Mouse (Mus musculus) ES-Bruce4 (cell line): ENCODE data around the gene Ppp4r4. TPM values are rescaled to one million over a fixed set of nuclear protein-coding genes. Genes with fewer than 3 reads are reported as not detected.
"Not testable (repeated sequence)": the region's sequence is repeated elsewhere in the genome, so short reads cannot be mapped to it uniquely, and the experiment has no call there.

Source experiments
- H3K27ac ChIP-seq: 2 replicates; pipeline ENCODE4 v1.5.1; 2012; ENCODE audit warnings: low read length, inconsistent platforms; ENCODE audit not compliant: insufficient read depth
- H3K27me3 ChIP-seq: 2 replicates; pipeline ENCODE4 v1.6.1; 2012; ENCODE audit warnings: mild to moderate bottlenecking, low read length, inconsistent platforms; ENCODE audit not compliant: control insufficient read depth, poor library complexity, insufficient read depth, severe bottlenecking
- H3K36me3 ChIP-seq: 2 replicates; pipeline ENCODE4 v1.6.1; 2012; ENCODE audit warnings: inconsistent platforms, mild to moderate bottlenecking, low read length, moderate library complexity; ENCODE audit not compliant: control insufficient read depth, poor library complexity, insufficient read depth, severe bottlenecking
- H3K4me1 ChIP-seq: one replicate; pipeline ENCODE4 v1.8.1; 2011; ENCODE audit warnings: low read length; ENCODE audit not compliant: control insufficient read depth, insufficient read depth
- H3K4me3 ChIP-seq: 2 replicates; pipeline ENCODE4 v1.5.1; 2011; ENCODE audit warnings: low read depth, mild to moderate bottlenecking, low read length
- H3K9ac ChIP-seq: 2 replicates; pipeline ENCODE4 v1.6.1; 2012; ENCODE audit warnings: low read depth, mild to moderate bottlenecking, inconsistent platforms; ENCODE audit not compliant: poor library complexity, severe bottlenecking
- H3K9me3 ChIP-seq: replicated peaks from 2 replicates; pipeline ENCODE4 v1.6.1; 2012; ENCODE audit warnings: mild to moderate bottlenecking, low read length, inconsistent platforms; ENCODE audit not compliant: control insufficient read depth, poor library complexity, insufficient read depth, severe bottlenecking
- CTCF ChIP-seq: IDR thresholded peaks from one replicate; pipeline ENCODE4 v1.8.1; 2011; ENCODE audit warnings: low read depth, low read length
- EP300 ChIP-seq: IDR thresholded peaks from 2 replicates; pipeline ENCODE4 v1.6.1; 2011; ENCODE audit warnings: low read depth, low read length; ENCODE audit not compliant: insufficient read depth
- POLR2A ChIP-seq: IDR thresholded peaks from one replicate; pipeline ENCODE4 v1.8.1; 2011; ENCODE audit warnings: low read length; ENCODE audit not compliant: insufficient read depth
- polyA plus RNA-seq: library from polyadenylated mRNA; stranded (reverse); fragments of >200 nt; gene quantifications from 2 replicates; pipeline ENCODE4 v1.2.4, GENCODE M21; 2011; ENCODE audit warnings: low read depth; ENCODE audit not compliant: missing spikeins, insufficient read depth, insufficient read length

Gene Ppp4r4
- polyA plus RNA-seq, 1 experiment: 25.7 TPM

GRCm38 (mm10) chr12:103657991-103658390 lies 125.9 kb downstream of the Ppp4r4 start:
- no peaks in the 10 kb centered on the region for H3K36me3 ChIP-seq
- H3K4me1 ChIP-seq: no peaks in the 10 kb centered on the region
- no peak for TF ChIP-seq EP300
- TF ChIP-seq POLR2A: no peak
- no peak for TF ChIP-seq CTCF
- no peak overlapping the region for H3K27ac ChIP-seq
- H3K27me3 ChIP-seq: no peaks in the 10 kb centered on the region; the same call in 1 of the 2 replicates
- no peak overlapping the region for H3K4me3 ChIP-seq
- H3K9me3 ChIP-seq: no peaks in the 10 kb centered on the region
- no peak overlapping the region for H3K9ac ChIP-seq

- Histone ChIP-seq H3K27ac (no peak overlapping the region), H3K9ac (no peak overlapping the region)
Observed at GRCm38 (mm10) chr12:103659171-103659570, 127.1 kb downstream of the Ppp4r4 start.

GRCm38 (mm10) chr12:103660076-103660475 lies 128.0 kb downstream of the Ppp4r4 start:
- H3K27ac ChIP-seq: no peak overlapping the region
- H3K27me3 ChIP-seq: no peaks in the 10 kb centered on the region; the same call in 1 of the 2 replicates
- no peak overlapping the region for H3K4me3 ChIP-seq
- H3K9ac ChIP-seq: no peak overlapping the region
- H3K36me3 ChIP-seq: no peaks in the 10 kb centered on the region
- TF ChIP-seq EP300 (no peak), POLR2A (no peak), CTCF (no peak)
- no peaks in the 10 kb centered on the region for H3K9me3 ChIP-seq
- no peaks in the 10 kb centered on the region for H3K4me1 ChIP-seq

More at GRCm38 (mm10) chr12:103659171-103659570, 127.1 kb downstream of the Ppp4r4 start:
- Histone ChIP-seq H3K36me3 (no peaks in the 10 kb centered on the region), H3K4me1 (no peaks in the 10 kb centered on the region), H3K4me3 (no peak overlapping the region), H3K27me3 (no peaks in the 10 kb centered on the region; the same call in 1 of the 2 replicates), H3K9me3 (no peaks in the 10 kb centered on the region)
- TF ChIP-seq POLR2A: no peak
- no peak for TF ChIP-seq EP300
- no peak for TF ChIP-seq CTCF

GRCm38 (mm10) chr12:103662053-103662452 lies 130.0 kb downstream of the Ppp4r4 start:
- H3K9ac ChIP-seq, H3K9me3 ChIP-seq, H3K27me3 ChIP-seq, H3K27ac ChIP-seq, H3K4me3 ChIP-seq, H3K4me1 ChIP-seq, H3K36me3 ChIP-seq: not testable (repeated sequence)

Other genes starting within 250 kb of the Ppp4r4 start
- not detected in 2 replicates for gene Fam181a, start 221.3 kb upstream of the Ppp4r4 start, polyA plus RNA-seq
- not detected in 2 replicates for gene Asb2, start 176.3 kb upstream of the Ppp4r4 start, polyA plus RNA-seq
- 5.5 and 6.3 TPM in 2 replicates for gene Otub2, start 143.6 kb upstream of the Ppp4r4 start, polyA plus RNA-seq
- gene 9330161L09Rik, start 124.5 kb upstream of the Ppp4r4 start, polyA plus RNA-seq: 0.67 and 1.8 TPM in 2 replicates
- gene Ddx24, start 106.5 kb upstream of the Ppp4r4 start, polyA plus RNA-seq: 83.6 and 86.5 TPM in 2 replicates
- 2.1 and 3.1 TPM in 2 replicates for gene Ifi27, start 98.1 kb upstream of the Ppp4r4 start, polyA plus RNA-seq
- 5.0 and 9.6 TPM in 2 replicates for gene Ifi27l2a, start 88.6 kb upstream of the Ppp4r4 start, polyA plus RNA-seq
- not detected in 2 replicates for gene Ifi27l2b, start 75.1 kb upstream of the Ppp4r4 start, polyA plus RNA-seq
- not detected in 2 replicates for gene Serpina10, start 99.2 kb downstream of the Ppp4r4 start, polyA plus RNA-seq
- gene Serpina6, start 124.9 kb downstream of the Ppp4r4 start, polyA plus RNA-seq: not detected in 2 replicates
- not detected in 2 replicates for gene Serpina16, start 143.9 kb downstream of the Ppp4r4 start, polyA plus RNA-seq
- gene Serpina1f, start 163.2 kb downstream of the Ppp4r4 start, polyA plus RNA-seq: not detected in 2 replicates
- gene Serpina1d, start 241.3 kb downstream of the Ppp4r4 start, polyA plus RNA-seq: not detected in 2 replicates